Mouse (Mus musculus) hindbrain, embryonic 14.5 days (tissue): Measurements from ENCODE around the gene Pgbd5. TPM values are rescaled to one million over a fixed set of nuclear protein-coding genes. Genes with fewer than 3 reads are reported as not detected.

Source experiments
- ATAC-seq: fragments of 200-750 bp; cut with Nextera tagmentation; 2 replicates; pipeline ENCODE4 v1.8.0; 2017; ENCODE audit warnings: moderate number of reproducible peaks, mild to moderate bottlenecking, moderate TSS enrichment, moderate library complexity; ENCODE audit not compliant: low FRiP score
- DNase-seq: peaks from one replicate; pipeline ENCODE4 v3.0.0-alpha.2; 2015; ENCODE audit warnings: low spot score
- H3K27ac ChIP-seq: fragments of 300-500 bp; sonication (generic); 2 replicates; pipeline ENCODE4 v1.5.1; 2014; ENCODE audit warnings: mild to moderate bottlenecking, moderate library complexity
- H3K27me3 ChIP-seq: fragments of 300-500 bp; sonication (generic); 2 replicates; pipeline ENCODE4 v1.6.1; 2014; ENCODE audit warnings: mild to moderate bottlenecking, low read length, mixed read lengths; ENCODE audit not compliant: control insufficient read depth, insufficient read depth
- H3K36me3 ChIP-seq: fragments of 300-500 bp; sonication (generic); replicated peaks from 2 replicates; pipeline ENCODE4 v1.6.1; 2014; ENCODE audit not compliant: control insufficient read depth, insufficient read depth
- H3K4me1 ChIP-seq: fragments of 300-500 bp; sonication (generic); replicated peaks from 2 replicates; pipeline ENCODE4 v1.6.1; 2014; ENCODE audit warnings: antibody characterized with exemption, low read length, mixed read lengths; ENCODE audit not compliant: control insufficient read depth, insufficient read depth
- H3K4me2 ChIP-seq: fragments of 300-500 bp; sonication (generic); replicated peaks from 2 replicates; pipeline ENCODE4 v1.6.1; 2014; ENCODE audit warnings: mild to moderate bottlenecking, moderate library complexity
- H3K4me3 ChIP-seq: fragments of 300-500 bp; sonication (generic); replicated peaks from 2 replicates; pipeline ENCODE4 v1.5.1; 2014; ENCODE audit warnings: mild to moderate bottlenecking, low read length
- H3K9ac ChIP-seq: fragments of 300-500 bp; sonication (generic); 2 replicates; pipeline ENCODE4 v1.6.1; 2014
- H3K9me3 ChIP-seq: fragments of 300-500 bp; sonication (generic); 2 replicates; pipeline ENCODE4 v1.6.1; 2016; ENCODE audit warnings: low read length; ENCODE audit not compliant: control insufficient read depth
- WGBS: fragments of 180-500 bp; shearing (Covaris S2); extraction: QIAGEN DNeasy Blood & Tissue Kit; methylation state at CpG from one replicate; pipeline ENCODE4 v1.1.7; 2014; 5-methylcytosine and 5-hydroxymethylcytosine counted together
- polyA plus RNA-seq: library from polyadenylated mRNA; unstranded; fragments of >200 nt; fragmentation: Nextera tagmentation; extraction: Ambion mirVana; gene quantifications from 2 replicates; pipeline ENCODE4 v1.2.1, GENCODE M21; 2014

Pgbd5 gene
- polyA plus RNA-seq, 1 experiment from 2014 or later = 16.9 TPM

GRCm38 (mm10) chr8:124348087-124348486, 91.4 kb downstream of the Pgbd5 start:
- Histone ChIP-seq H3K27ac (no peak overlapping the region), H3K9me3 (no peaks in the 10 kb centered on the region), H3K36me3 (peaks cover 23% of the 10 kb centered on the region), H3K9ac (no peak overlapping the region), H3K4me1 (no peaks in the 10 kb centered on the region), H3K27me3 (no peaks in the 10 kb centered on the region), H3K4me2 (no peak overlapping the region), H3K4me3 (no peak overlapping the region)
- ATAC-seq (no peak), DNase-seq (no peak)
- 53% methylated on average over 1 of the region's 1 CpGs for WGBS

- 0 out of 2 replicates have a peak, but pooled peaks have one; percentile 49 for ATAC-seq
- Histone ChIP-seq H3K9ac (no peak overlapping the region), H3K4me1 (no peaks in the 10 kb centered on the region), H3K9me3 (no peaks in the 10 kb centered on the region), H3K27ac (no peak overlapping the region), H3K4me3 (no peak overlapping the region), H3K27me3 (no peaks in the 10 kb centered on the region), H3K4me2 (no peak overlapping the region), H3K36me3 (peaks cover 28% of the 10 kb centered on the region)
- peak; percentile 85 for DNase-seq
- WGBS = 47% methylated on average over 19 of the region's 19 CpGs
Observed at GRCm38 (mm10) chr8:124346852-124347523, 92.5 kb downstream of the Pgbd5 start.

- no peak overlapping the region for H3K9ac ChIP-seq
- H3K4me3 ChIP-seq = no peak overlapping the region
- 81% methylated on average over 10 of the region's 10 CpGs for WGBS
- H3K27ac ChIP-seq = no peak overlapping the region
- peaks cover 46% of the 10 kb centered on the region for H3K36me3 ChIP-seq
- DNase-seq (no peak), ATAC-seq (no peak)
- no peak overlapping the region for H3K4me2 ChIP-seq
- no peaks in the 10 kb centered on the region for H3K27me3 ChIP-seq
- H3K9me3 ChIP-seq = no peaks in the 10 kb centered on the region
- H3K4me1 ChIP-seq = peaks cover 3% of the 10 kb centered on the region; the same call in 1 of the 2 replicates
Observed at GRCm38 (mm10) chr8:124345098-124345497, 94.4 kb downstream of the Pgbd5 start.

GRCm38 (mm10) chr8:124343991-124344390, 95.5 kb downstream of the Pgbd5 start:
- Histone ChIP-seq H3K9ac (no peak overlapping the region), H3K4me3 (no peak overlapping the region), H3K4me2 (no peak overlapping the region), H3K27me3 (no peaks in the 10 kb centered on the region), H3K27ac (no peak overlapping the region), H3K9me3 (no peaks in the 10 kb centered on the region), H3K4me1 (peaks cover 3% of the 10 kb centered on the region; the same call in 1 of the 2 replicates), H3K36me3 (peaks cover 55% of the 10 kb centered on the region)
- DNase-seq (no peak), ATAC-seq (no peak)
- WGBS = 84% methylated on average over 12 of the region's 12 CpGs

GRCm38 (mm10) chr8:124343151-124343550, 96.3 kb downstream of the Pgbd5 start:
- Histone ChIP-seq H3K9ac (no peak overlapping the region), H3K9me3 (no peaks in the 10 kb centered on the region), H3K4me3 (no peak overlapping the region), H3K27me3 (no peaks in the 10 kb centered on the region), H3K4me1 (peaks cover 3% of the 10 kb centered on the region; the same call in 1 of the 2 replicates), H3K4me2 (no peak overlapping the region), H3K27ac (no peak overlapping the region), H3K36me3 (peaks cover 63% of the 10 kb centered on the region)
- DNase-seq (no peak), ATAC-seq (no peak)
- 94% methylated on average over 15 of the region's 15 CpGs for WGBS

GRCm38 (mm10) chr8:124340360-124341068, 98.9 kb downstream of the Pgbd5 start:
- Histone ChIP-seq H3K27ac (no peak overlapping the region), H3K36me3 (peaks cover 83% of the 10 kb centered on the region), H3K4me2 (no peak overlapping the region), H3K4me3 (no peak overlapping the region), H3K4me1 (peaks cover 3% of the 10 kb centered on the region; the same call in 1 of the 2 replicates), H3K27me3 (no peaks in the 10 kb centered on the region), H3K9ac (no peak overlapping the region), H3K9me3 (no peaks in the 10 kb centered on the region)
- ATAC-seq (peak; percentile 49; the same call in 1 of the 2 replicates), DNase-seq (no peak)
- 61% methylated on average over 17 of the region's 17 CpGs for WGBS

- no peak overlapping the region for H3K27ac ChIP-seq
- no peak overlapping the region for H3K4me2 ChIP-seq
- no peaks in the 10 kb centered on the region for H3K9me3 ChIP-seq
- no peak overlapping the region for H3K9ac ChIP-seq
- DNase-seq = no peak
- H3K4me1 ChIP-seq = peaks cover 3% of the 10 kb centered on the region; the same call in 1 of the 2 replicates
- H3K27me3 ChIP-seq = no peaks in the 10 kb centered on the region
- WGBS = 84% methylated on average over 3 of the region's 3 CpGs
- no peak for ATAC-seq
- peaks cover 89% of the 10 kb centered on the region for H3K36me3 ChIP-seq
- no peak overlapping the region for H3K4me3 ChIP-seq
Observed at GRCm38 (mm10) chr8:124339742-124340141, 99.7 kb downstream of the Pgbd5 start.

- H3K27me3 ChIP-seq = no peaks in the 10 kb centered on the region
- ATAC-seq (no peak), DNase-seq (no peak)
- no peak overlapping the region for H3K4me2 ChIP-seq
- H3K4me1 ChIP-seq = peaks cover 3% of the 10 kb centered on the region; the same call in 1 of the 2 replicates
- WGBS = 93% methylated on average over 13 of the region's 13 CpGs
- H3K27ac ChIP-seq = no peak overlapping the region
- no peak overlapping the region for H3K9ac ChIP-seq
- H3K9me3 ChIP-seq = no peaks in the 10 kb centered on the region
- H3K36me3 ChIP-seq = peaks cover 83% of the 10 kb centered on the region
- H3K4me3 ChIP-seq = no peak overlapping the region
Observed at GRCm38 (mm10) chr8:124336302-124336701, 103.2 kb downstream of the Pgbd5 start.

GRCm38 (mm10) chr8:124331706-124332105, 107.8 kb downstream of the Pgbd5 start:
- Histone ChIP-seq H3K4me3 (no peak overlapping the region), H3K27me3 (no peaks in the 10 kb centered on the region), H3K4me2 (no peak overlapping the region), H3K9ac (no peak overlapping the region), H3K9me3 (no peaks in the 10 kb centered on the region), H3K27ac (no peak overlapping the region), H3K36me3 (peaks cover 70% of the 10 kb centered on the region), H3K4me1 (peaks cover 10% of the 10 kb centered on the region; the same call in 1 of the 2 replicates)
- ATAC-seq = no peak
- no peak for DNase-seq
- WGBS = 58% methylated on average over 11 of the region's 11 CpGs
